In genomic region chr8:123491280-123492075, GRCm38 (mm10) we compare ENCODE assay signal across 27 mouse cellular contexts. TPM values are rescaled to one million over a fixed set of nuclear protein-coding genes. Genes with fewer than 3 reads are reported as not detected.
A peak's percentile ranks its signal among the peaks of the same experiment; 100 is the strongest.
DNase-seq lines count a peak whose midpoint lies in the region; ATAC-seq and TF ChIP-seq lines count a peak whose summit lies in the region.
"Had no signal": no experiment of that assay in that cellular context is flagged by ENCODE, and none has a peak within 500 bp of the region (broad histone marks: within the 10 kb centered on the region; RNA-seq: fewer than 3 reads in every experiment).

No protein-coding gene starts in this region.

- DNase-seq in midbrain, embryonic 11.5 days (ENCODE audit: low spot score, missing footprints), result peak; percentile 41
- DNase-seq in lung, postnatal 25 days (ENCODE audit: low spot score), result peak; percentile 17
- no peak for DNase-seq in stomach, postnatal 0 days (ENCODE audit: low spot score)
- no peak for DNase-seq in heart, embryonic 10.5 days (ENCODE audit: low spot score)
- no peak for DNase-seq in gastrocnemius, postnatal 10 days
- DNase-seq: B cell, adult 2 months; cerebellum, adult 11 months; cerebellum, adult 9-10 months; cerebellum, postnatal 36 days; gastrocnemius, postnatal 25 days; heart, adult 2 months; heart, postnatal 14 days; kidney, adult 2 months; kidney, postnatal 36 days; left cerebral cortex, postnatal 4 days; liver, embryonic 13.5 days; lung, embryonic 14.5 days had no signal

- no peak overlapping the region for H3K4me2 ChIP-seq in midbrain, embryonic 11.5 days
- no peak overlapping the region for H3K4me2 ChIP-seq in midbrain, embryonic 16.5 days (ENCODE audit: low read length)
- no peak overlapping the region for H3K4me2 ChIP-seq in stomach, postnatal 0 days (replicated peaks; ENCODE audit: low read depth)
- H3K4me2 ChIP-seq in heart, embryonic 11.5 days, result no peak overlapping the region
- H3K4me2 ChIP-seq: hindbrain, embryonic 12.5 days; intestine, embryonic 15.5 days; liver, embryonic 13.5 days; lung, embryonic 14.5 days; midbrain, embryonic 13.5 days had no signal

- WGBS in midbrain, embryonic 11.5 days, result 94% methylated on average over 15 of the region's 15 CpGs
- WGBS in midbrain, embryonic 16.5 days, result 94% methylated on average over 15 of the region's 15 CpGs
- 65% methylated on average over 15 of the region's 15 CpGs for WGBS in bone marrow, adult 2 months
- WGBS in stomach, postnatal 0 days, result 85% methylated on average over 15 of the region's 15 CpGs
- WGBS in heart, embryonic 10.5 days, result 92% methylated on average over 15 of the region's 15 CpGs
- 89% methylated on average over 15 of the region's 15 CpGs for WGBS in heart, embryonic 11.5 days (ENCODE audit: insufficient replicate concordance)

- H3K27ac ChIP-seq in midbrain, embryonic 11.5 days (ENCODE audit: low read depth, low read length), result no peak overlapping the region
- H3K27ac ChIP-seq in midbrain, embryonic 16.5 days (ENCODE audit: low read length), result no peak overlapping the region
- H3K27ac ChIP-seq in bone marrow, adult 2 months (ENCODE audit: control insufficient read depth, insufficient read depth, low read depth, low read length, poor library complexity), result peak overlapping the region; percentile 66
- H3K27ac ChIP-seq in stomach, postnatal 0 days (replicated peaks), result 0 out of 2 replicates have a peak overlapping the region, but pooled peaks have one; percentile 13
- H3K27ac ChIP-seq in heart, embryonic 10.5 days, result no peak overlapping the region
- H3K27ac ChIP-seq in heart, embryonic 11.5 days (ENCODE audit: low read depth, low read length), result no peak overlapping the region
- H3K27ac ChIP-seq: heart, adult 2 months; hindbrain, embryonic 12.5 days; hindbrain, postnatal 0 days; intestine, embryonic 15.5 days; layer of hippocampus, adult 2 months; liver, embryonic 13.5 days; midbrain, embryonic 13.5 days had no signal

- TF ChIP-seq CTCF in bone marrow, adult 2 months (IDR thresholded peaks at IDR 0.05; ENCODE audit: control insufficient read depth, insufficient read depth, low read length), result no peak
- TF ChIP-seq CTCF in stomach, postnatal 0 days (IDR thresholded peaks at IDR 0.05; ENCODE audit: low read depth), result no peak

- no peak for TF ChIP-seq EP300 in stomach, postnatal 0 days (optimal IDR thresholded peaks at IDR 0.05)

- H3K4me1 ChIP-seq in midbrain, embryonic 11.5 days (ENCODE audit: control insufficient read depth, insufficient read depth, low read length), result no peaks in the 10 kb centered on the region
- H3K4me1 ChIP-seq in midbrain, embryonic 16.5 days (ENCODE audit: control insufficient read depth, insufficient read depth, low read length), result no peaks in the 10 kb centered on the region
- peaks cover 2% of the 10 kb centered on the region; the same call in 1 of the 2 replicates for H3K4me1 ChIP-seq in bone marrow, adult 2 months (ENCODE audit: control insufficient read depth, insufficient read depth, low read length)
- no peaks in the 10 kb centered on the region for H3K4me1 ChIP-seq in stomach, postnatal 0 days (replicated peaks; ENCODE audit: control insufficient read depth, insufficient read depth)
- H3K4me1 ChIP-seq in heart, embryonic 10.5 days, result no peaks in the 10 kb centered on the region
- no peaks in the 10 kb centered on the region for H3K4me1 ChIP-seq in heart, embryonic 11.5 days (ENCODE audit: control insufficient read depth, insufficient read depth, low read length)
- H3K4me1 ChIP-seq: hindbrain, embryonic 12.5 days; intestine, embryonic 15.5 days; liver, embryonic 13.5 days; midbrain, embryonic 13.5 days had no signal

- H3K36me3 ChIP-seq in midbrain, embryonic 11.5 days (ENCODE audit: control insufficient read depth, insufficient read depth, low read length), result peaks cover 46% of the 10 kb centered on the region
- H3K36me3 ChIP-seq in midbrain, embryonic 16.5 days (ENCODE audit: control insufficient read depth, insufficient read depth, low read length), result peaks cover 75% of the 10 kb centered on the region
- H3K36me3 ChIP-seq in stomach, postnatal 0 days (ENCODE audit: control insufficient read depth, insufficient read depth, low read length), result peaks cover 60% of the 10 kb centered on the region
- H3K36me3 ChIP-seq in heart, embryonic 10.5 days, result peaks cover 98% of the 10 kb centered on the region
- H3K36me3 ChIP-seq in heart, embryonic 11.5 days (ENCODE audit: control insufficient read depth, insufficient read depth, low read length), result peaks cover 59% of the 10 kb centered on the region

- H3K4me3 ChIP-seq in midbrain, embryonic 11.5 days (ENCODE audit: low read depth, low read length), result no peak overlapping the region
- no peak overlapping the region for H3K4me3 ChIP-seq in midbrain, embryonic 16.5 days (ENCODE audit: low read depth, low read length)
- no peak overlapping the region for H3K4me3 ChIP-seq in bone marrow, adult 2 months (replicated peaks; ENCODE audit: control insufficient read depth, low read depth, low read length)
- H3K4me3 ChIP-seq in stomach, postnatal 0 days (ENCODE audit: low read depth, low read length), result no peak overlapping the region
- H3K4me3 ChIP-seq in heart, embryonic 10.5 days, result no peak overlapping the region
- H3K4me3 ChIP-seq in heart, embryonic 11.5 days (ENCODE audit: low read depth, low read length), result no peak overlapping the region
- H3K4me3 ChIP-seq: heart, adult 2 months; hindbrain, embryonic 12.5 days; intestine, embryonic 15.5 days; layer of hippocampus, adult 2 months; liver, embryonic 13.5 days; megakaryocyte, embryonic 14.5 days; midbrain, embryonic 13.5 days had no signal

- no peak overlapping the region for H3K9ac ChIP-seq in midbrain, embryonic 11.5 days (ENCODE audit: low read length)
- no peak overlapping the region for H3K9ac ChIP-seq in midbrain, embryonic 16.5 days (ENCODE audit: low read depth, low read length)
- H3K9ac ChIP-seq in stomach, postnatal 0 days (ENCODE audit: low read length), result no peak overlapping the region
- no peak overlapping the region for H3K9ac ChIP-seq in heart, embryonic 11.5 days (ENCODE audit: low read depth, low read length)
- H3K9ac ChIP-seq: hindbrain, embryonic 12.5 days; intestine, embryonic 15.5 days; liver, embryonic 13.5 days; lung, embryonic 14.5 days; midbrain, embryonic 13.5 days had no signal

- TF ChIP-seq POLR2A in bone marrow, adult 2 months (IDR thresholded peaks at IDR 0.05; ENCODE audit: borderline replicate concordance, control insufficient read depth, low read depth, low read length), result no peak

- no peaks in the 10 kb centered on the region for H3K9me3 ChIP-seq in midbrain, embryonic 11.5 days (ENCODE audit: control insufficient read depth, low read length)
- H3K9me3 ChIP-seq in midbrain, embryonic 16.5 days (replicated peaks; ENCODE audit: control insufficient read depth, low read length, poor library complexity, severe bottlenecking), result no peaks in the 10 kb centered on the region
- no peaks in the 10 kb centered on the region for H3K9me3 ChIP-seq in stomach, postnatal 0 days (ENCODE audit: control insufficient read depth, low read length)
- H3K9me3 ChIP-seq in heart, embryonic 10.5 days, result no peaks in the 10 kb centered on the region
- no peaks in the 10 kb centered on the region for H3K9me3 ChIP-seq in heart, embryonic 11.5 days (replicated peaks; ENCODE audit: control insufficient read depth, low read length)
- H3K9me3 ChIP-seq: hindbrain, embryonic 12.5 days; intestine, embryonic 15.5 days; liver, embryonic 13.5 days; megakaryocyte, embryonic 14.5 days; midbrain, embryonic 13.5 days had no signal

- ATAC-seq in midbrain, embryonic 11.5 days (ENCODE audit: low FRiP score), result no peak
- no peak for ATAC-seq in midbrain, embryonic 16.5 days
- peak; percentile 59 for ATAC-seq in stomach, postnatal 0 days (ENCODE audit: low FRiP score, low TSS enrichment)
- ATAC-seq in heart, embryonic 11.5 days (replicated peaks; ENCODE audit: insufficient number of reproducible peaks, low FRiP score, low TSS enrichment), result no peak
- ATAC-seq: hindbrain, postnatal 0 days; intestine, embryonic 15.5 days; midbrain, embryonic 13.5 days had no signal

- no peaks in the 10 kb centered on the region for H3K27me3 ChIP-seq in midbrain, embryonic 11.5 days (ENCODE audit: control insufficient read depth, insufficient read depth, low read length)
- no peaks in the 10 kb centered on the region for H3K27me3 ChIP-seq in midbrain, embryonic 16.5 days (ENCODE audit: control insufficient read depth, insufficient read depth, low read depth, low read length)
- no peaks in the 10 kb centered on the region for H3K27me3 ChIP-seq in stomach, postnatal 0 days (ENCODE audit: control insufficient read depth, insufficient read depth, low read length)
- no peaks in the 10 kb centered on the region for H3K27me3 ChIP-seq in heart, embryonic 10.5 days (ENCODE audit: insufficient read depth, poor library complexity, severe bottlenecking)
- H3K27me3 ChIP-seq in heart, embryonic 11.5 days (ENCODE audit: control insufficient read depth, insufficient read depth, low read length), result no peaks in the 10 kb centered on the region
- H3K27me3 ChIP-seq: hindbrain, embryonic 12.5 days; intestine, embryonic 15.5 days; liver, embryonic 13.5 days; megakaryocyte, embryonic 14.5 days; midbrain, embryonic 13.5 days had no signal

RNA-seq across cellular contexts. Expression of gene Afg3l1, which starts 13.8 kb away (rescaled TPM):
- 38.4 and 39.9 TPM in 2 replicates for polyA plus RNA-seq in midbrain, embryonic 11.5 days (2014; fragmentation: Nextera tagmentation; extraction: Ambion mirVana)
- polyA plus RNA-seq in midbrain, embryonic 16.5 days (2015; fragmentation: Nextera tagmentation; extraction: Ambion mirVana), result 55.3 and 58.6 TPM in 2 replicates
- polyA plus RNA-seq in bone marrow, adult 2 months (2011; ENCODE audit: insufficient read depth, insufficient read length, low replicate concordance, missing spikeins), result 12.3 and 22.8 TPM in 2 replicates
- 28.1 and 28.4 TPM in 2 replicates for polyA plus RNA-seq in stomach, postnatal 0 days (2015; fragmentation: Nextera tagmentation; extraction: Ambion mirVana)
- 56.3 and 63.8 TPM in 2 replicates for polyA plus RNA-seq in heart, embryonic 10.5 days (2016; fragmentation: Nextera tagmentation; extraction: Ambion mirVana)
- polyA plus RNA-seq in heart, embryonic 11.5 days (2014; fragmentation: Nextera tagmentation; extraction: Ambion mirVana), result 29.8 and 32.9 TPM in 2 replicates
- 10 to 100 TPM; 34.3 to 37.5 TPM for total RNA-seq in gastrocnemius, postnatal 10 days (2021)

RNA-seq across cellular contexts. Expression of gene Dbndd1, which starts 23.8 kb away (rescaled TPM):
- polyA plus RNA-seq in midbrain, embryonic 11.5 days (2014; fragmentation: Nextera tagmentation; extraction: Ambion mirVana), result 34.4 and 37.2 TPM in 2 replicates
- polyA plus RNA-seq in midbrain, embryonic 16.5 days (2015; fragmentation: Nextera tagmentation; extraction: Ambion mirVana), result 95.9 and 103 TPM in 2 replicates
- polyA plus RNA-seq in bone marrow, adult 2 months (2011; ENCODE audit: insufficient read depth, insufficient read length, low replicate concordance, missing spikeins), result not detected in 2 replicates
- 0.89 and 1.4 TPM in 2 replicates for polyA plus RNA-seq in stomach, postnatal 0 days (2015; fragmentation: Nextera tagmentation; extraction: Ambion mirVana)
- polyA plus RNA-seq in heart, embryonic 10.5 days (2016; fragmentation: Nextera tagmentation; extraction: Ambion mirVana), result 2.1 and 4.6 TPM in 2 replicates
- 2.2 and 3.2 TPM in 2 replicates for polyA plus RNA-seq in heart, embryonic 11.5 days (2014; fragmentation: Nextera tagmentation; extraction: Ambion mirVana)
- total RNA-seq in gastrocnemius, postnatal 10 days (2021), result under 1 TPM; 0.14 to 0.18 TPM
- total RNA-seq: gastrocnemius, postnatal 25 days; heart, adult 2 months; heart, postnatal 14 days; monocyte, adult 5-6 weeks had no signal

RNA-seq across cellular contexts. Expression of gene Gas8, which starts 27.2 kb away (rescaled TPM):
- polyA plus RNA-seq in midbrain, embryonic 11.5 days (2014; fragmentation: Nextera tagmentation; extraction: Ambion mirVana), result 38.5 and 43.1 TPM in 2 replicates
- 43.9 and 48.2 TPM in 2 replicates for polyA plus RNA-seq in midbrain, embryonic 16.5 days (2015; fragmentation: Nextera tagmentation; extraction: Ambion mirVana)
- 3.4 and 6.3 TPM in 2 replicates for polyA plus RNA-seq in bone marrow, adult 2 months (2011; ENCODE audit: insufficient read depth, insufficient read length, low replicate concordance, missing spikeins)
- 10.6 and 11.3 TPM in 2 replicates for polyA plus RNA-seq in stomach, postnatal 0 days (2015; fragmentation: Nextera tagmentation; extraction: Ambion mirVana)
- 17.9 and 27.4 TPM in 2 replicates for polyA plus RNA-seq in heart, embryonic 10.5 days (2016; fragmentation: Nextera tagmentation; extraction: Ambion mirVana)
- polyA plus RNA-seq in heart, embryonic 11.5 days (2014; fragmentation: Nextera tagmentation; extraction: Ambion mirVana), result 17.8 and 18.5 TPM in 2 replicates
- total RNA-seq in gastrocnemius, postnatal 10 days (2021), result 1 to 10 TPM; 5.8 to 7.8 TPM

Comparison
In these comparisons a context has a peak if more than half of its experiments do, and no peak if none do; other contexts are left out.
1. DNase-seq: peak in midbrain, embryonic 11.5 days (single experiment) and lung, postnatal 25 days (single experiment); none in stomach, postnatal 0 days (single experiment), heart, embryonic 10.5 days (single experiment) and gastrocnemius, postnatal 10 days (single experiment).
2. H3K27ac ChIP-seq: peak in bone marrow, adult 2 months (single experiment) and stomach, postnatal 0 days (single experiment); none in midbrain, embryonic 11.5 days (single experiment), midbrain, embryonic 16.5 days (single experiment), heart, embryonic 10.5 days (single experiment) and heart, embryonic 11.5 days (single experiment).